Mouse (Mus musculus) embryo, embryonic 11.5 days (tissue): ENCODE results near the gene Clec10a.
A peak's percentile ranks its signal among the peaks of the same experiment; 100 is the strongest.
"Not testable (repeated sequence)": the region's sequence is repeated elsewhere in the genome, so short reads cannot be mapped to it uniquely, and the experiment has no call there.

Experiments used
- DNase-seq: peaks from one replicate; pipeline ENCODE4 v3.0.0-alpha.2; 2012; ENCODE audit warnings: low read depth, low spot score

Gene Clec10a

GRCm38 (mm10) chr11:70155897-70156296 lies at the start of gene Clec10a:
Gene Clec10a, plus strand, starts transcription at chr11:70156197.
- not testable (repeated sequence) for DNase-seq

GRCm38 (mm10) chr11:70107085-70107484 lies 48.9 kb upstream of the Clec10a start:
- DNase-seq, result no peak

GRCm38 (mm10) chr11:70110146-70110545 lies 45.9 kb upstream of the Clec10a start:
- DNase-seq, result peak; percentile 13

- DNase-seq, result no peak
Measured at GRCm38 (mm10) chr11:70114562-70114961, 41.4 kb upstream of the Clec10a start.

GRCm38 (mm10) chr11:70115901-70116300 lies 40.1 kb upstream of the Clec10a start:
- no peak for DNase-seq

- DNase-seq, result no peak
Measured at GRCm38 (mm10) chr11:70129926-70130379, 26.0 kb upstream of the Clec10a start, which contains the start of gene Mgl2. Gene Mgl2, plus strand, starts transcription at chr11:70130329.

- not testable (repeated sequence) for DNase-seq
Measured at GRCm38 (mm10) chr11:70135001-70135400, 21.0 kb upstream of the Clec10a start.

- DNase-seq, result not testable (repeated sequence)
Measured at GRCm38 (mm10) chr11:70135925-70136324, 20.1 kb upstream of the Clec10a start.

GRCm38 (mm10) chr11:70139171-70139570 lies 16.8 kb upstream of the Clec10a start:
- DNase-seq, result no peak

- DNase-seq, result no peak
Measured at GRCm38 (mm10) chr11:70151072-70151471, 4.9 kb upstream of the Clec10a start.

- no peak for DNase-seq
Measured at GRCm38 (mm10) chr11:70162336-70162735, 6.3 kb downstream of the Clec10a start.

GRCm38 (mm10) chr11:70165972-70166921 lies 10.2 kb downstream of the Clec10a start:
- DNase-seq, result no peak

GRCm38 (mm10) chr11:70168136-70168535 lies 12.1 kb downstream of the Clec10a start:
- no peak for DNase-seq

GRCm38 (mm10) chr11:70169471-70169870 lies 13.5 kb downstream of the Clec10a start:
- not testable (repeated sequence) for DNase-seq

- DNase-seq, result no peak
Measured at GRCm38 (mm10) chr11:70170291-70170690, 14.3 kb downstream of the Clec10a start.

- DNase-seq, result no peak
Measured at GRCm38 (mm10) chr11:70171181-70171580, 15.2 kb downstream of the Clec10a start.

GRCm38 (mm10) chr11:70171847-70172246 lies 15.8 kb downstream of the Clec10a start:
- DNase-seq, result peak; percentile 11

- DNase-seq, result no peak
Measured at GRCm38 (mm10) chr11:70172298-70172697, 16.3 kb downstream of the Clec10a start.

- no peak for DNase-seq
Measured at GRCm38 (mm10) chr11:70174491-70174890, 18.5 kb downstream of the Clec10a start.

- DNase-seq, result no peak
Measured at GRCm38 (mm10) chr11:70177647-70178046, 21.6 kb downstream of the Clec10a start.

GRCm38 (mm10) chr11:70178311-70178710 lies 22.3 kb downstream of the Clec10a start:
- no peak for DNase-seq

- no peak for DNase-seq
Measured at GRCm38 (mm10) chr11:70178756-70179155, 22.8 kb downstream of the Clec10a start.

GRCm38 (mm10) chr11:70179401-70179800 lies 23.4 kb downstream of the Clec10a start:
- peak; percentile 11 for DNase-seq
